Mouse (Mus musculus) lung, postnatal 0 days (tissue): Measurements from ENCODE around the gene Zfp524.

Experiments used
- CTCF ChIP-seq: IDR thresholded peaks from 2 replicates; pipeline ENCODE4 v1.5.1; 2016; ENCODE audit warnings: antibody characterized with exemption, mild to moderate bottlenecking
- EP300 ChIP-seq: IDR thresholded peaks from 2 replicates; pipeline ENCODE4 v1.6.1; 2016; ENCODE audit warnings: antibody characterized with exemption, mild to moderate bottlenecking, control low read depth

- TF ChIP-seq CTCF (no peak), EP300 (no peak)
These were observed 7.0 kb downstream of the Zfp524 start for GRCm38 (mm10) chr7:5021197-5021596.
